Mouse (Mus musculus) embryonic fibroblast, embryonic 13.5 days (primary cell): ENCODE measurements around the gene Tcf20.

ENCODE experiments used
- CTCF ChIP-seq: IDR thresholded peaks from 2 replicates; pipeline ENCODE4 v1.5.1; 2011; ENCODE audit warnings: mild to moderate bottlenecking, control low read depth, low read length, moderate library complexity, borderline replicate concordance; ENCODE audit not compliant: insufficient read depth
- POLR2A ChIP-seq: IDR thresholded peaks from 2 replicates; pipeline ENCODE4 v1.6.1; 2011; ENCODE audit warnings: low read depth, mild to moderate bottlenecking, control low read depth, low read length, moderate library complexity

- no peak for TF ChIP-seq CTCF
- no peak for TF ChIP-seq POLR2A
Observed at GRCm38 (mm10) chr15:82784581-82784980, 203.1 kb downstream of the Tcf20 start.
